Mouse (Mus musculus) G1E (cell line): ENCODE data around the gene Mroh2a.

Experiments used
- CTCF ChIP-seq: IDR thresholded peaks from 2 replicates; pipeline ENCODE4 v1.5.1; 2012; ENCODE audit warnings: low read depth, low read length, inconsistent platforms, mixed read lengths
- GATA1 ChIP-seq: IDR thresholded peaks from 2 replicates; pipeline ENCODE4 v1.6.1; 2012; ENCODE audit warnings: borderline replicate concordance, low read length, inconsistent platforms, mixed read lengths
- GATA2 ChIP-seq: IDR thresholded peaks from 2 replicates; pipeline ENCODE4 v1.6.1; 2012; ENCODE audit warnings: low read depth, low read length, inconsistent platforms, borderline replicate concordance

DNA sequence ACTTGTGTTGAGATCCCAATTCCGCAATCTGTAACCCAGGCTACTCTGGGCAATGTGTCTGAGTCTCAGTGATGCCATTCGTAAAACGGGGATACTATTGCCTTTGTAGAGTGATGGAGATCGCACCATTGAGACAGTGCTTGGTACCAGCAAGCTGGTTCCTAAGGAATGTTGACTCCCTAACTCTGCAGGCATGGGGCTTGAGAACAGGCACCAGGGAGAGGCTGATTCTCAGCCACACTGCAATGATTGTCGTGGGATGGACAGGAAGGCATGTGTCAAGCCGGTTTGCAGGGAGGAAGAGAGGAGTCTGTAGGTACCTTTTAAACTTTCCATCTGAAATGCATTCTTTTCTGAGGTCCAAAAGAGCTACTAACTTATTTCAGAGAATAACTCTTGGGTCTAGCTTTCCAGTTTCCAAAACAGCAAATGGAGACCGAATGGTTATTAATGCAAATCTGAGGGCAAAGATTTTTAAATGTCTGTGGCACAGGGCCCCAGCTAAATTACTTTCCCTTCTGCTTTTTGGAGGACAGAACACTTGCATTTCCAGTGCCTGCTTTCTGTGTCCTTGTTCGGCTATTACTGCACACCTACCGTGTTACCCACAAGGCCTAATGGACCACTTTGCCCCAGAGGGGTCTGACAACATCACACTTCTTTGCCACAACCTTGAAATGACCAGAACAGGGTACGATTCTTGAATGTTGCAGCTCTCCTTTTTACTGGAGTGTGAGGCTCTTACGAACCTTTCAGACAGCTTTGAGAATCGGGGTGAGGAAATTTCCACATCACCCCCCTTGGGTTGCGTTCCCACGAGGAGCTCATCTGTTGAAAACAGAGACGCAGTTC lies 56.8 kb downstream of the Mroh2a start:
- TF ChIP-seq CTCF (no peak), GATA1 (no peak), GATA2 (no peak)
